Mouse (Mus musculus): ENCODE measurements at regions not wholly inside any gene's neighbourhood (a gene's known extent, or its start where the extent isn't known, plus 50 kb on each side); places are given as distances from the start of the nearest gene placed in this dataset.

DNA sequence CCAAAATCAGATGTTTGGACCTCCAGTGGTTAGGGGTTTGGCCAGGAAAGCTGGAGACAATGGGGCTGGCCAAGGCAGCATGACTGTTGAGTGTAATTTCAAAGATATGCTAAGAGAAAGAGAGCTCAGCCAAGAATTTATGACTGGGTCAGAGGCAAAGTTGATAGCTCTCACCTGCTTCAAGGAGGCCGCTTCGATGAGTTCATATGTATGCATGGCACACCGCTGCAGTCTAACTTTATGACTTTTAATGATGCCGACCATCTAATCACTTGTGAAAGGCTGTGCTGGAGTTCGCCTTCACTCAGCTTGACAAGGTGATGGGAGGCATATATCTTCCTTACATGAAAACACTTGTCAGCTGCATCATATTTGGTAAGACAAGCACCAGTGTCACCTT lies 225.4 kb upstream of the Ednra start:
- TF ChIP-seq FLI1 (IDR thresholded peaks at IDR 0.05; ENCODE audit: low read length) (no peak), GATA1 (IDR thresholded peaks at IDR 0.05; ENCODE audit: borderline replicate concordance, low read length) (no peak)

All from megakaryocyte, embryonic 14.5 days (primary cell).